Mouse (Mus musculus) CD4-positive, CD25-positive, alpha-beta regulatory T cell, adult 9 weeks (primary cell): Measurements from ENCODE around the gene Poln. TPM values are rescaled to one million over a fixed set of nuclear protein-coding genes. Genes with fewer than 3 reads are reported as not detected.

Experiments used
- polyA plus RNA-seq: library from polyadenylated mRNA; unstranded; fragments of 100-300 nt; shearing (Covaris generic); gene quantifications from one replicate; pipeline ENCODE4 v1.2.1, GENCODE M21; 2017

Poln gene
- polyA plus RNA-seq = 0.98 TPM

GRCm38 (mm10) chr5:34168950-34169891 lies at the start of gene Poln, which contains the start of gene Haus3:
Gene Poln, minus strand, starts transcription at chr5:34169448.
Gene Haus3, minus strand, starts transcription at chr5:34169527.

DNA sequence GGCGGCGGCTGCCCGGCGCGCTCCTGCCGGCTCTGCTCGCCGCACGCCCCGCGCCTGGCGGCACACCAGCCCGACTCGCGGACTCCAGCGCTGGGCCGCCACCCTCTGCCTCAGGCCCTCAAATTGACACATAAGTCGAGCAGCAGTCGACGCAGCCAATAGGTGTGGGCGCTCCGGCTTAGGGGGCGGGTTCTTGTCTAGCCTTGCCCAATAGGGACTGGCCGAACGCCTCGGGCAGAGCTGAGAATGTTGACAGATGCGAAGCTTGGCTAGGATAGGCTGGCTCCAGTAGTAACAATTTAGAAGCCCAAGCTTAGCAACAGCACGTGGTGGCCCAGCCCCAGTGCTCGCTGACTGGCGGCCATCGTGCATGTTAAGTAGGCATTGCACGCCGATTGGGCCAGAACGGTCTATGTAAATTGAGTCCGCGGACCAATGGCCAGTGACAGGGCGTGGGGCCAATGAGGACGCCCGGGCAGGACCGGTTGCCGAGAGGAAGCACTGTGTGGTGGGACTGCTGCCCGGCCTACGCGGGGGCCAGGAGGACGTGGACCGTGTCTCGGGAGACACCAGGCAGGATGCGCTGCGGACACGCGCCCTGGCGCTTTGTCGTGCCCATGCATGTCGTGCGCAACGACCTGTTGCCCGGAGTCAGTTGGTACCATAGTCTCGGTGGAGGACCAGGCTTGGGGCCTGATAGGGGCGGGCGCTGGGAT lies 18.5 kb upstream of the Poln start, which contains the start of gene Mxd4:
Gene Mxd4 (minus strand): TSS at position 120 of the 716 bp plus-strand sequence.

GRCm38 (mm10) chr5:33995843-33996693 lies 173.2 kb downstream of the Poln start, which contains the start of gene Nat8l:
Gene Nat8l, plus strand, starts transcription at chr5:33995984.

DNA sequence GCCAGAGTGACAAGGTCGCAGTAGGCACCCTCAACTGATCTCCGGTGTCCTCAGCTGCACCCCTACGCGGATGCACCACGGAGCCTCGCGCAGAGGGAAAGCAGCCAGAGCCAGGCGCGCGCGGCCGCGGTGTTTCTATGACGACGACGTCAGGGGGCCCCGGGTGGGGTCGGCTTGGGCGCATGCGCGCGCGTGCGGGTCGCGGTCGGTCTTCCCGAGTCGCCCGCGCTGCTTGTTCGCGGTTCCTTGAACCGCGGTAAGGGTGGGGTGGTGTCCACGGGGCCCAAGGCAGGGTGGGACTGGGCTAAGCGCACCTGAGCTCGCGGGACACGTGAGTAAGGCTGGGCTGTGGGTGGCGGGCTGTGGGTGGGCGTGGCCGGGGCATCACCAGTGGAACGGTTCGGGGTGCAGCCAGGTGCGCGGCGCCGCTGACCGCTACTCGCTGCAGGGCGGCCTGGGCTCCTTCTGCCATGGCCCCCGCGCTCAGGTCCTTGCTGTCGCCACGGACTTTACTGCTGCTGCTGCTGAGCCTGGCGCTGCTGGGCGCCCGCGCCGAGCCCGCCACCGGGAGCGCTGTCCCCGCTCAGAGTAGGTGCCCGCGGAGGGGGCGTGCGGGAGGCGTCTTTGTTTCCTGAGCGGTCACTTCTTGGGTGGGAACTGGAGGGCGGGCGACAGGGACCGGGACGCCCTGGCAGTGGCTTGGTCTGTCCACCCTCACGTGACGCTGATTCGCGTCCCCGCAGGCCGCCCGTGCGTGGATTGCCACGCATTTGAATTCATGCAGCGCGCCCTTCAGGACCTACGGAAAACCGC lies 185.7 kb downstream of the Poln start, which contains the start of gene Gm1673:
Gene Gm1673 (plus strand): TSS at position 125 of the 813 bp plus-strand sequence.

Other genes starting within 250 kb of the Poln start
- 52.9 TPM for gene Nelfa, start 233.0 kb downstream of the Poln start, polyA plus RNA-seq
- not detected for gene Gm1673, start 186.0 kb downstream of the Poln start, polyA plus RNA-seq
- gene Nat8l, start 173.5 kb downstream of the Poln start, polyA plus RNA-seq = not detected
- gene Haus3, start 79 bp upstream of the Poln start, polyA plus RNA-seq = 85.4 TPM
- 41.2 TPM for gene Mxd4, start 18.3 kb upstream of the Poln start, polyA plus RNA-seq
- gene Zfyve28, start 119.0 kb upstream of the Poln start, polyA plus RNA-seq = 3.8 TPM
- gene Cfap99, start 119.2 kb upstream of the Poln start, polyA plus RNA-seq = not detected
- 167 TPM for gene Rnf4, start 166.8 kb upstream of the Poln start, polyA plus RNA-seq
- 6.8 TPM for gene Fam193a, start 200.5 kb upstream of the Poln start, polyA plus RNA-seq